ENCODE assay signal across 15 mouse cellular contexts in genomic region chr7:38191146-38191545, GRCm38 (mm10). TPM values are rescaled to one million over a fixed set of nuclear protein-coding genes. Genes with fewer than 3 reads are reported as not detected.
A peak's percentile ranks its signal among the peaks of the same experiment; 100 is the strongest.
DNase-seq lines count a peak whose midpoint lies in the region; ATAC-seq and TF ChIP-seq lines count a peak whose summit lies in the region.
"Had no signal": no experiment of that assay in that cellular context is flagged by ENCODE, and none has a peak within 500 bp of the region (broad histone marks: within the 10 kb centered on the region; RNA-seq: fewer than 3 reads in every experiment).

No protein-coding gene starts in this region.

- H3K27ac ChIP-seq in heart, embryonic 10.5 days = no peak overlapping the region
- H3K27ac ChIP-seq: forebrain, embryonic 15.5 days; heart, embryonic 13.5 days; hindbrain, embryonic 15.5 days had no signal

- 59% methylated on average over 8 of the region's 8 CpGs for WGBS in heart, embryonic 10.5 days

- peaks cover 38% of the 10 kb centered on the region for H3K4me1 ChIP-seq in megakaryocyte, embryonic 14.5 days
- no peaks in the 10 kb centered on the region; the same call in 1 of the 2 replicates for H3K4me1 ChIP-seq in G1E (ENCODE audit: insufficient read depth, low read depth, low read length)
- H3K4me1 ChIP-seq in heart, embryonic 10.5 days = 0 out of 2 replicates have a peak, but pooled peaks cover 4% of the 10 kb centered on the region
- H3K4me1 ChIP-seq: forebrain, embryonic 15.5 days; heart, embryonic 13.5 days; hindbrain, embryonic 15.5 days had no signal

- DNase-seq in cerebellum, adult 9-10 months = peak; percentile 18
- DNase-seq in cerebellum, adult 8-10 months = no peak
- DNase-seq in G1E (ENCODE audit: low spot score) = peak; percentile 45
- DNase-seq in heart, embryonic 10.5 days (ENCODE audit: low spot score) = no peak
- no peak for DNase-seq in layer of hippocampus, adult 8-10 months (ENCODE audit: low spot score in 2 of 2)
- DNase-seq: adrenal gland, postnatal 10 days; cerebellum, adult 11-12 months; gastrocnemius, postnatal 25 days; heart, postnatal 36 days had no signal

- H3K9me3 ChIP-seq in megakaryocyte, embryonic 14.5 days = peaks cover 65% of the 10 kb centered on the region
- H3K9me3 ChIP-seq in G1E (replicated peaks) = peaks cover 69% of the 10 kb centered on the region
- H3K9me3 ChIP-seq in heart, embryonic 10.5 days = no peaks in the 10 kb centered on the region
- H3K9me3 ChIP-seq: forebrain, embryonic 15.5 days; heart, embryonic 13.5 days; hindbrain, embryonic 15.5 days had no signal

- H3K36me3 ChIP-seq in megakaryocyte, embryonic 14.5 days (replicated peaks; ENCODE audit: low read length) = peaks cover 48% of the 10 kb centered on the region
- H3K36me3 ChIP-seq in G1E (replicated peaks) = no peaks in the 10 kb centered on the region
- peaks cover 22% of the 10 kb centered on the region for H3K36me3 ChIP-seq in heart, embryonic 10.5 days
- H3K36me3 ChIP-seq: forebrain, embryonic 15.5 days had no signal

- TF ChIP-seq CTCF in G1E (IDR thresholded peaks at IDR 0.05; ENCODE audit: low read depth, low read length) = no peak

- no peak for ATAC-seq in megakaryocyte, adult 5-6 weeks (ENCODE audit: poor library complexity, severe bottlenecking)
- peak; percentile 4; the same call in 1 of the 2 replicates for ATAC-seq in G1E (ENCODE audit: extremely low read depth, insufficient number of reproducible peaks, low FRiP score, poor library complexity, severe bottlenecking)
- ATAC-seq: forebrain, embryonic 15.5 days; intestine, embryonic 16.5 days had no signal

- peaks cover 1% of the 10 kb centered on the region for H3K27me3 ChIP-seq in megakaryocyte, embryonic 14.5 days (replicated peaks)
- peaks cover 2% of the 10 kb centered on the region; the same call in 1 of the 2 replicates for H3K27me3 ChIP-seq in G1E (ENCODE audit: insufficient read depth, low read length)
- H3K27me3 ChIP-seq in heart, embryonic 10.5 days (ENCODE audit: insufficient read depth, poor library complexity, severe bottlenecking) = no peaks in the 10 kb centered on the region
- H3K27me3 ChIP-seq: forebrain, embryonic 15.5 days; heart, embryonic 13.5 days; hindbrain, embryonic 15.5 days had no signal

- H3K4me3 ChIP-seq in megakaryocyte, embryonic 14.5 days (replicated peaks) = peak overlapping the region; percentile 23
- H3K4me3 ChIP-seq in G1E (ENCODE audit: low read depth, low read length) = peak overlapping the region; percentile 0
- H3K4me3 ChIP-seq in heart, embryonic 10.5 days = no peak overlapping the region
- H3K4me3 ChIP-seq: forebrain, embryonic 15.5 days; heart, embryonic 13.5 days; hindbrain, embryonic 15.5 days had no signal

RNA-seq across cellular contexts. Expression of gene 1600014C10Rik, which starts 8.1 kb away (rescaled TPM):
- polyA plus RNA-seq in megakaryocyte, embryonic 14.5 days (2012; ENCODE audit: insufficient read depth, low replicate concordance) = 2.2 and 22.1 TPM in 2 replicates
- 25.9 and 34.5 TPM in 2 replicates for total RNA-seq in megakaryocyte, adult 5-6 weeks (2015)
- total RNA-seq in megakaryocyte, adult 5-6 weeks (2017) = 39.5 and 40.5 TPM in 2 replicates
- 3.0 and 3.7 TPM in 2 replicates for total RNA-seq in G1E (2014; fragmentation: Nextera tagmentation)
- 12.3 and 15.0 TPM in 2 replicates for total RNA-seq in G1E (2017)
- 6.3 and 6.7 TPM in 2 replicates for polyA plus RNA-seq in G1E (2012)
- 14.4 and 14.8 TPM in 2 replicates for polyA plus RNA-seq in heart, embryonic 10.5 days (2016; fragmentation: Nextera tagmentation; extraction: Ambion mirVana)
- total RNA-seq in layer of hippocampus, adult 8-10 months (2022) = 10 to 100 TPM; 24.6 to 30.9 (median 28.9) TPM

RNA-seq across cellular contexts. Expression of gene Plekhf1, which starts 36.7 kb away (rescaled TPM):
- polyA plus RNA-seq in megakaryocyte, embryonic 14.5 days (2012; ENCODE audit: insufficient read depth, low replicate concordance) = 0.97 and 2.8 TPM in 2 replicates
- total RNA-seq in megakaryocyte, adult 5-6 weeks (2015) = 0.43 and 0.74 TPM in 2 replicates
- total RNA-seq in megakaryocyte, adult 5-6 weeks (2017) = 1.0 and 1.3 TPM in 2 replicates
- total RNA-seq in G1E (2014; fragmentation: Nextera tagmentation) = 0.24 and 0.60 TPM in 2 replicates
- total RNA-seq in G1E (2017) = 0.93 and 1.1 TPM in 2 replicates
- polyA plus RNA-seq in G1E (2012) = 1.2 and 1.4 TPM in 2 replicates
- 1.7 and 2.2 TPM in 2 replicates for polyA plus RNA-seq in heart, embryonic 10.5 days (2016; fragmentation: Nextera tagmentation; extraction: Ambion mirVana)
- total RNA-seq in layer of hippocampus, adult 8-10 months (2022) = 1 to 10 TPM; 1.3 to 2.8 (median 2.5) TPM

Comparison
In these comparisons a context has a peak if more than half of its experiments do, and no peak if none do; other contexts are left out.
1. DNase-seq: peak in cerebellum, adult 9-10 months (single experiment) and G1E (single experiment); none in cerebellum, adult 8-10 months (single experiment), heart, embryonic 10.5 days (single experiment) and layer of hippocampus, adult 8-10 months (0 of 2).